Mouse (Mus musculus): ENCODE data around the gene Prl. TPM values are rescaled to one million over a fixed set of nuclear protein-coding genes. Genes with fewer than 3 reads are reported as not detected.

The Prl gene
- polyA plus RNA-seq, 1 experiment from 2014 or later = not detected

Other genes starting within 250 kb of the Prl start
- gene Prl3d1, start 36.6 kb downstream of the Prl start, polyA plus RNA-seq (2016; fragmentation: Nextera tagmentation; extraction: Ambion mirVana) = not detected in 2 replicates
- gene Prl3d2, start 64.1 kb downstream of the Prl start, polyA plus RNA-seq (2016; fragmentation: Nextera tagmentation; extraction: Ambion mirVana) = not detected in 2 replicates
- gene Prl3d3, start 99.2 kb downstream of the Prl start, polyA plus RNA-seq (2016; fragmentation: Nextera tagmentation; extraction: Ambion mirVana) = not detected in 2 replicates
- gene Prl3c1, start 139.1 kb downstream of the Prl start, polyA plus RNA-seq (2016; fragmentation: Nextera tagmentation; extraction: Ambion mirVana) = not detected in 2 replicates
- gene Prl3b1, start 184.3 kb downstream of the Prl start, polyA plus RNA-seq (2016; fragmentation: Nextera tagmentation; extraction: Ambion mirVana) = 0.56 and 0.69 TPM in 2 replicates
- not detected in 2 replicates for gene Prl3a1, start 201.9 kb downstream of the Prl start, polyA plus RNA-seq (2016; fragmentation: Nextera tagmentation; extraction: Ambion mirVana)